Mouse (Mus musculus): ENCODE results near the gene Tuba1c. TPM values are rescaled to one million over a fixed set of nuclear protein-coding genes. Genes with fewer than 3 reads are reported as not detected.
A peak's percentile ranks its signal among the peaks of the same experiment; 100 is the strongest.

The Tuba1c gene
- total and polyA plus RNA-seq, 3 experiments: 178 to 390 (median 220) TPM

DNA sequence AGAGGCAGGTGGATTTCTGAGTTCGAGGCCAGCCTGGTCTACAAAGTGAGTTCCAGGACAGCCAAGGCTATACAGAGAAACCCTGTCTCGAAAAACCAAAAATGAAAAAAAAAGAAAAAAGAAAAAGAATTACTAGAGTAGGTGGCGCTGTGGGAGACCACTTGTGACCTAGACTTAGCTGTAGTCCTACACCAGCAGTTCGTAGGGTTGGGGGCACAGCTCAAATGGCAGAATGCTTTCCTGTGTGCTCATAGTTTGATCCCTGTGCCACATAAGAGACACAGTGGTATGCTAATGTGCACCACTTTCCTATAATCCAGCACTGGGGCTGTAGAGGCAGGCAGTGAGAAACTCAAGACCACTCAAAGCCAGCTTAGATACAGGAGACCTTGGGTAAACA, 9.6 kb downstream of the Tuba1c start:
- no peak overlapping the region for H3K27ac ChIP-seq (ENCODE audit: insufficient read depth, low read depth)
- H3K27me3 ChIP-seq (replicated peaks): no peaks in the 10 kb centered on the region
- dilution Hi-C loops (cut with MboI; ENCODE audit: extremely low pct_ligation_motif_present, extremely low pct_unique_long_range_greater_than_20kb, low sequenced_read_pairs) (no loop called here), in situ Hi-C loops (cut with MboI; ENCODE audit: low pct_ligation_motif_present, low pct_unique_long_range_greater_than_20kb, low sequenced_read_pairs) (no loop called here)
- peaks cover 36 to 48% of the 10 kb centered on the region in 2 experiments for H3K36me3 ChIP-seq (replicated peaks in 1 of 2; ENCODE audit: control insufficient read depth in 1 of 2, insufficient read depth in 1 of 2, low read length in 1 of 2)
- H3K9ac ChIP-seq (ENCODE audit: insufficient read depth, low read depth): no peak overlapping the region
- TF ChIP-seq ZNF384 (IDR thresholded peaks at IDR 0.05; ENCODE audit: low read depth, low read length) (peak; percentile 40; the same call in 1 of the 2 replicates), ZMIZ1 (IDR thresholded peaks at IDR 0.05; ENCODE audit: low read depth, low read length) (peak; percentile 51; the same call in 1 of the 2 replicates), IRF4 (IDR thresholded peaks at IDR 0.05; ENCODE audit: low read depth, low read length) (no peak), CHD2 (IDR thresholded peaks at IDR 0.05; ENCODE audit: low read length) (peak; percentile 20; the same call in 1 of the 2 replicates)
- H3K4me3 ChIP-seq (replicated peaks in 1 of 3; ENCODE audit: low read depth in 2 of 3, low read length in 2 of 3, poor library complexity in 1 of 3): no peak overlapping the region
- DNase-seq (ENCODE audit: extremely low read depth): no peak
- no peaks in the 10 kb centered on the region for H3K9me3 ChIP-seq (replicated peaks; ENCODE audit: low read length)
- no peaks in the 10 kb centered on the region for H3K79me2 ChIP-seq (replicated peaks; ENCODE audit: control insufficient read depth, extremely low read depth, insufficient read depth, poor library complexity, severe bottlenecking)
- peaks cover 3 to 14% of the 10 kb centered on the region in 2 experiments; a peak in 2 of 4 replicates for H3K4me1 ChIP-seq (ENCODE audit: control insufficient read depth in 1 of 2, insufficient read depth in 2 of 2)
- no peak overlapping the region for H3K4me2 ChIP-seq (ENCODE audit: insufficient read depth, low read depth, poor library complexity, severe bottlenecking)

- in situ Hi-C loops (cut with MboI; ENCODE audit: low pct_ligation_motif_present, low pct_unique_long_range_greater_than_20kb, low sequenced_read_pairs) (no loop called here), dilution Hi-C loops (cut with MboI; ENCODE audit: extremely low pct_ligation_motif_present, extremely low pct_unique_long_range_greater_than_20kb, low sequenced_read_pairs) (no loop called here)
- no peaks in the 10 kb centered on the region for H3K79me2 ChIP-seq (replicated peaks; ENCODE audit: control insufficient read depth, extremely low read depth, insufficient read depth, poor library complexity, severe bottlenecking)
- H3K9me3 ChIP-seq (replicated peaks; ENCODE audit: low read length): no peaks in the 10 kb centered on the region
- no peak overlapping the region for H3K4me2 ChIP-seq (ENCODE audit: insufficient read depth, low read depth, poor library complexity, severe bottlenecking)
- H3K4me1 ChIP-seq (ENCODE audit: control insufficient read depth in 1 of 2, insufficient read depth in 2 of 2): peaks cover 8 to 16% of the 10 kb centered on the region in 2 experiments
- H3K27me3 ChIP-seq (replicated peaks): no peaks in the 10 kb centered on the region
- no peak for DNase-seq (ENCODE audit: extremely low read depth)
- H3K9ac ChIP-seq (ENCODE audit: insufficient read depth, low read depth): no peak overlapping the region
- TF ChIP-seq BHLHE40 (IDR thresholded peaks at IDR 0.05; ENCODE audit: low read depth, low read length): peak; percentile 36; the same call in 1 of the 2 replicates
- TF ChIP-seq MYC (IDR thresholded peaks at IDR 0.05; ENCODE audit: low read depth, low read length): peak; percentile 59; the same call in 1 of the 2 replicates
- peak; percentile 15 to 52; a peak in 3 of 4 replicates for TF ChIP-seq CTCF (conservative IDR thresholded peaks at IDR 0.05 in 1 of 2, IDR thresholded peaks at IDR 0.05 in 1 of 2; ENCODE audit: low read depth in 2 of 2, low read length in 2 of 2)
- TF ChIP-seq MXI1 (IDR thresholded peaks at IDR 0.05; ENCODE audit: low read depth, low read length): 0 out of 2 replicates have a peak, but pooled peaks have one; percentile 43
- no peak for TF ChIP-seq JUND (conservative IDR thresholded peaks at IDR 0.05; ENCODE audit: low read depth, low read length)
- 0 out of 2 replicates have a peak, but pooled peaks have one; percentile 15 for TF ChIP-seq TCF12 (IDR thresholded peaks at IDR 0.05; ENCODE audit: low read depth, low read length)
- TF ChIP-seq SMC3 (IDR thresholded peaks at IDR 0.05; ENCODE audit: low read depth, low read length): peak; percentile 21; the same call in 1 of the 2 replicates
- no peak for TF ChIP-seq IRF4 (IDR thresholded peaks at IDR 0.05; ENCODE audit: low read depth, low read length)
- peak; percentile 14; the same call in 1 of the 2 replicates for TF ChIP-seq ZNF384 (IDR thresholded peaks at IDR 0.05; ENCODE audit: low read depth, low read length)
- peak; percentile 48; the same call in 1 of the 2 replicates for TF ChIP-seq MAX (IDR thresholded peaks at IDR 0.05; ENCODE audit: low read length)
- peak; percentile 8 for TF ChIP-seq RAD21 (IDR thresholded peaks at IDR 0.05; ENCODE audit: low read depth, low read length)
- TF ChIP-seq NRF1 (IDR thresholded peaks at IDR 0.05; ENCODE audit: low read depth, low read length): no peak
- H3K27ac ChIP-seq (ENCODE audit: insufficient read depth, low read depth): no peak overlapping the region
- no peak overlapping the region for H3K4me3 ChIP-seq (replicated peaks in 1 of 3; ENCODE audit: low read depth in 2 of 3, low read length in 2 of 3, poor library complexity in 1 of 3)
- peaks cover 28 to 39% of the 10 kb centered on the region in 2 experiments for H3K36me3 ChIP-seq (replicated peaks in 1 of 2; ENCODE audit: control insufficient read depth in 1 of 2, insufficient read depth in 1 of 2, low read length in 1 of 2)
Observed at GRCm38 (mm10) chr15:99039996-99040919, 10.6 kb downstream of the Tuba1c start.

Data from CH12.LX (cell line).